Mouse (Mus musculus) cortical plate, adult 2 months (tissue): Measurements from ENCODE around the gene Hpn. TPM values are rescaled to one million over a fixed set of nuclear protein-coding genes. Genes with fewer than 3 reads are reported as not detected.

Source experiments
- H3K27ac ChIP-seq: fragments of 200-500 bp; 2 replicates; pipeline ENCODE4 v1.5.1; 2012; ENCODE audit warnings: low read length, control low read depth, inconsistent platforms; ENCODE audit not compliant: insufficient read depth
- H3K4me1 ChIP-seq: fragments of 200-500 bp; 2 replicates; pipeline ENCODE4 v1.6.1; 2011; ENCODE audit warnings: low read length; ENCODE audit not compliant: control insufficient read depth, insufficient read depth
- H3K4me3 ChIP-seq: fragments of 200-500 bp; 2 replicates; pipeline ENCODE4 v1.5.1; 2011; ENCODE audit warnings: mild to moderate bottlenecking, low read length, control low read depth; ENCODE audit not compliant: insufficient read depth
- CTCF ChIP-seq: fragments of 200-500 bp; IDR thresholded peaks from 2 replicates; pipeline ENCODE4 v1.5.1; 2011; ENCODE audit warnings: mild to moderate bottlenecking, control low read depth, low read length; ENCODE audit not compliant: insufficient read depth; ENCODE audit errors: extremely low read depth
- POLR2A ChIP-seq: fragments of 200-500 bp; IDR thresholded peaks from 2 replicates; pipeline ENCODE4 v1.6.1; 2011; ENCODE audit warnings: mild to moderate bottlenecking, low read length, control low read depth; ENCODE audit not compliant: insufficient read depth; ENCODE audit errors: extremely low read depth
- polyA plus RNA-seq: library from polyadenylated mRNA; depleted of rRNA; stranded (reverse); fragments of >200 nt; gene quantifications from 2 replicates; pipeline ENCODE4 v1.2.3, GENCODE M21; 2012

Gene Hpn
- polyA plus RNA-seq, 1 experiment, result 4.2 TPM

DNA sequence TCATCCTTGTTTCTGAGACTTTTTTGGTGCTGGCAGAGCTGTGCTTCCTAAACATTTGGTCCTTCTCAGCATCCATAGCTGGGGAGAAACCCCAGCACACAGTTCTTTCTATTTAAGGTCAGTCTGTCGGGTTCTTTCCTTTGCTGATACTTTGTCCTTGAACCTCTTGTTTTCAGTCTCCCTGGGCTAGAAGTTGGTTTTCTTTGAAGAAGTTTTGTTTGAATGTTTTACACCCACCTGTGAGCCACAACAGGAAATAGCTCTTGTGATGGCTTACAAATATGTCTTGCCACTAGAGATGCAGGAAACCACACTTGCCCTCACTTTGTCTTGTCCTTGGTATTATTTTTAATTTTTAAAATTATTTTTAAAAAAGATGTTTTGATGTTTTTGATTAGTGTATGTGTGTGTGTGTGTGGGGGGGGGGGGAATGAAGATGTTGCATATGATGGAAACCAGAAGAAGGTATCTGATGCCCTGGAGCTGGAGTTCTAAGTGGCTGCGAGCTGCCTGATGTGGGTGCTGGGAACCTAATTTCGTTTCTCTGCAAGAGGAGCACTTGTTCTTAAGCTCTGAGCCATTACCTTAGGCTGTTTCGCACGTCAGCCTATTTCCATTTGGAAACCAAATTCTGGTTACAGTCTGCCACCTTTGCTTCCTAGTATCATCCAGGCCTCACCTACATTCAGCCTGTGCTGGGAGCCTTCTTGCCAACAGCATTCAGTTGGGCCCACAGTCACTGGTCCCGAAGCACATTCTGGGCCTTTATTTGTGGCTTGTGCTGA lies 38.6 kb upstream of the Hpn start:
- no peak overlapping the region for H3K27ac ChIP-seq
- H3K4me3 ChIP-seq, result no peak overlapping the region
- peaks cover 8% of the 10 kb centered on the region for H3K4me1 ChIP-seq
- no peak for TF ChIP-seq POLR2A
- TF ChIP-seq CTCF, result no peak

DNA sequence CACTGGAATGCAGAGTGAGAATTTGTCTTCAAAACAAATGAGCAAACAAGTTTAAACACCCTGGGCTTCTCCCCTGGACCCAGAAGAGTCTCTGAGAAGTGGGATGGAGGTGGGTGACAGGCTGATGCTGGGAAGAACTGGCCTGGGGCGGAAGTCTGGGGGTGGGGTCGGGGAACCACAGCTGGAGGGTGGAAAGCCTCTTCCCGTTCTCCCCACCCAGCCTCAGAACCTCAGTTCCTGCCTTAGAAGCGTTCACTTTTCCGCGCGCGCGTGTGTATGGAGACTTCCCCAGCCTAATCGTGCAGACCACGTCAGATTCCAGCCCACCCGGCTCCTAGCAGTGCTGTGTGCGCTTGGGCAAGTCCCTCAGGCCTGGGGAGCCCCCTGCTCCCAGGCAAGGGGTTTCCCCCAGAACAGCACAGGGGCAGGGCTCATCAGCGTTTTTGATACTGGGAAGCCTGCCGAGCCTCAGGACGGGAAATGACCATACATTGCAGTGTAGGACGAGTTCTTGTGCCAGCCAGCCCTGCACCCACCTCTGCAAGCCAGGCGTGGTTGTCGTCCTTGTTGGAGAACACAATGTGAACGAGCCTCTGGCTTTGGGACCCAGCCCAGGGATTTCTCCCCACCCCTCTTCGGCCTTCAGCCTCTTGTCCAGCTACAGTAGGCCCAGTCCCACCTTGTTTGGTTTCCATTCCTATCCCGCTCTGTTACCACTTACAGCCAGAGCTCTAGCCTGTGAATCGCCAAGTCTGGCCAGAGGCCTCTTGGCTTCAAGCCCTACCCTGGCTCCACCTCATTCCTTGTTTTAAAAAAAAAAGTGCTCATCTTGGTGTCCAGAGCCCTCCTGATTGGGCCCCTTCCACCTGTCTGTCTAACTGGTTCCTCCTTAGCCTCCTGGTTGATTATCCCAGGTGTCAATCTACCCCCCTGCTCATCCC lies 36.5 kb upstream of the Hpn start:
- no peak for TF ChIP-seq CTCF
- TF ChIP-seq POLR2A, result peak; percentile 24; the same call in 1 of the 2 replicates
- Histone ChIP-seq H3K27ac (peak overlapping the region; percentile 96), H3K4me3 (peak overlapping the region; percentile 75), H3K4me1 (peaks cover 8% of the 10 kb centered on the region)

DNA sequence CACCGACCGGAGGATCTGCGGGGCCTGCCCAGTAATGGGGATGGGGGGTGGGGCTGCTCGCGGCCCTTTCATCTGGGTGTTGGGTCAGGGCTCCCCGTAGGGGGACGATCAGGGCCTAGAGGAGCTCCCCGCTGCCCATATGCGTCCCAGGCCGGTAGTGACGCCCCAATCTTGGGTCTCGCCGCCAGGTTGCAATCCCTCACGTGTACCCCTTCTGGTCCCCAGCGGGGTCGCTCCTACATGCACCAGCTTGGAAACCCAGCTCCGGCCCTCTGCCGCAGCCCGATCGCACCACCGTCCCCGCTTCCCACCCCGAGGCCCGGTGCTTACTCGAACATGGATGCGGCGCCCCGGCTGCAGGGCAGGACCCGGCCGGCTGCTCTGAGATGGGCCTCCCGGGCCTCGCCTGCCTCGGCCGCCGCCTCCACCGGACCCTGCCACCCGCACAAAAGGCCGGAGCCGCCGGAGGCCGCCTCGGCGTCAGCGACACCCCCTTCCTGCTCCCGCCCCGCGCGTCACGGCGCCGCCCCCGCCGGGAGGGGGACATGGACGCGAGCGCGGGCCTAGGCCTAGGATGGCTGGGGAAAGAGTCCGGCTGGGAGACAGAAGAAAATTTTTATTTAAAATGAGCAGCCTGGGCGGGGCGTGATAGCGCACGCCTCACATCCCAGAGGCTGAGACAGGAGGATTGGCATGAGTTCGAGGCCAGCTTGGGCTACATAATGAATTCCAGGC lies 35.6 kb upstream of the Hpn start:
- no peak for TF ChIP-seq CTCF
- no peak for TF ChIP-seq POLR2A
- peak overlapping the region; percentile 75 for H3K4me3 ChIP-seq
- peak overlapping the region; percentile 96 for H3K27ac ChIP-seq
- H3K4me1 ChIP-seq, result peaks cover 8% of the 10 kb centered on the region

DNA sequence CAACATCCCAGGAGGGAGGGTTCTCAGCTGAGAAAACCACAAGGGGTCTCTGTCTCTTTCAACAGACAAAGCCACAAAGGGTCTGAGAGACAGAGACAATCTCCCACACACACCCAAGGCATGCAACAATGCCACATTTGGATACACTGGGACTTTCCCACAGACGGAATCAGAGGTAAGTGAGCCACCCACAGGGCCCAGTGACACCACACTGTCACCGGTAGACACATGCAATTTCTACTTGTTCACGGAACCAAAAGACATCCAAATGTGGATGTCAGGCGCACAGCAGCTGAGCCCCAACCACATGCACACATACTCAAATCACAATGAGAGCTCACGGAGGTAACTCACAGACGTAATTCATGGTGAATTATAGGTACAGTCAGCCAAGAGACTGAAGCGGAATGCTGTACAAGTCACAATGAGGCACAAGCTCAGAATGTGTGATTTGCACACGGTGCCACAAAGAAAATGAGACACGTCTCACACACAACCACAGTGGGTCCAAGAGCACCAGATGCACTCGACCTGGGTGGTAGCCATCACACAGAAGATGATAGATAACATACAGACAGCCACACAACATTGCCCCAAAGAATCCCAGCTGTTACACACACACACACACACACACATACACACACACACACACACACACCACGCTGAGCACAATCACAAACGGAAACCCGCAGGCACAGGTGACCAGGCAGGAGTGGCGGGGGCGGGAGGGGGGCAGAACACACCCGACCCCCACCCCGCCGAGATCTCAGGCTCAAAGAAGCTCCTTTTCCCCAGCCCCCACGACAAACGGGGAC lies 34.9 kb upstream of the Hpn start:
- Histone ChIP-seq H3K4me3 (peak overlapping the region; percentile 75), H3K27ac (peak overlapping the region; percentile 32; the same call in 1 of the 2 replicates), H3K4me1 (peaks cover 8% of the 10 kb centered on the region)
- TF ChIP-seq POLR2A (no peak), CTCF (no peak)

DNA sequence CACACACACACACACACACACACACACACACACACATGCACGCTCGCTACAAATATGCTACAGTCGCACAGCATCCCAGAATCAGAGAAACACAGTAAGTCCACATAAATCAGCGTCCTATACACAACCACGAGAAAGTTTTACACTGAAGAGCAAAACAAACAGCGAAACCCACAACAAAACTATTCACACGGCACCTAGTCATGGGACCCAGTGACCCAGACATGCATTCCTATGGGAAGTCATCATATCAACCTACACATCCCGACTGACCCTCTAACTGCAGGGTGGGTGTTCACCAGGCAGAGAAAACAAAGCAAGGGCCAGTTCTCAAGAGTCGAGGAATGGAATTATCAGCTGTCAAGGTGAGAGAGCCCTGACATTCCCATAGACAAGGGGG lies 34.2 kb upstream of the Hpn start:
- Histone ChIP-seq H3K27ac (0 out of 2 replicates have a peak overlapping the region, but pooled peaks have one; percentile 79), H3K4me3 (peak overlapping the region; percentile 75), H3K4me1 (peaks cover 8% of the 10 kb centered on the region)
- TF ChIP-seq CTCF, result no peak
- TF ChIP-seq POLR2A, result no peak

DNA sequence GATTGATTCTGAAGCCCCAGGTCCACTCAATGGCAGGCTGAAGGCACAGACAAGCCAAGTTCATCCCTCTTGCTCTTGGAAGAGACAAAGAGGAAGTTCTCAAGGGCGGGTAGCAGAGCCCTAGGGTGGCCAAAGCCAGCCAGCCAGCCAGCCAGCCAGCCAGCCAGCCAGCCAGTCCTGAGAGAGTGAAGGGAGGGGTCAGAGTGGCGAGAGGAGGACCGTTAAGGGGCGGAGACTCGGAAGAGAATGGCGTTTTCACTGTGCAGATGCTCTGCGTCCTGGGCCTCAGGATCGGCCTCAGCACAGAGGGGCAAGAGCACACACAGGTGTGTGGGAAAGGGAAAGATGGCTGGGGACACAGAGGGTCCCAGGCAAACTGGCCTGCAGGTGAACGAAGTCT lies 33.7 kb upstream of the Hpn start:
- Histone ChIP-seq H3K27ac (peak overlapping the region; percentile 79), H3K4me1 (peaks cover 8% of the 10 kb centered on the region), H3K4me3 (peak overlapping the region; percentile 75)
- TF ChIP-seq POLR2A (no peak), CTCF (no peak)

DNA sequence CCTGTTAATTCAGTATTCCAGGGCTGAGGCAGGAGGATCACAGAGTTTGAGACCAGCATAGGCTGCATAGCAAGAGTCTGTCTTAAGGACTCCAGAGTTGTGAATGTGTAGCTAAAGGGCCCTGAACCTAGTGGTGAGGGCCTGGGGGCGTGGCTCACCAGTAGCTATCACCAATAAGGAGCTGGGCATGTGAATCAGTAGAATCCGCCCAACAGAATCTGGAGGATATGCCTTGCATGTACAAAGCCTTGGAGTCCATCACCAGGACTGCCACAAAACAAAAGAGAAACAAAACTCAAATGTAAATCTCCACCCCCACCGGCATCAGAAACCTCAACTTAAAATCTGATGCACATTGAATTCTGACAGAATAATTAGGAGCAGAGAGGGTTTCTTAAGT lies 33.0 kb upstream of the Hpn start:
- TF ChIP-seq POLR2A (no peak), CTCF (no peak)
- peaks cover 8% of the 10 kb centered on the region for H3K4me1 ChIP-seq
- H3K27ac ChIP-seq, result no peak overlapping the region
- H3K4me3 ChIP-seq, result no peak overlapping the region

DNA sequence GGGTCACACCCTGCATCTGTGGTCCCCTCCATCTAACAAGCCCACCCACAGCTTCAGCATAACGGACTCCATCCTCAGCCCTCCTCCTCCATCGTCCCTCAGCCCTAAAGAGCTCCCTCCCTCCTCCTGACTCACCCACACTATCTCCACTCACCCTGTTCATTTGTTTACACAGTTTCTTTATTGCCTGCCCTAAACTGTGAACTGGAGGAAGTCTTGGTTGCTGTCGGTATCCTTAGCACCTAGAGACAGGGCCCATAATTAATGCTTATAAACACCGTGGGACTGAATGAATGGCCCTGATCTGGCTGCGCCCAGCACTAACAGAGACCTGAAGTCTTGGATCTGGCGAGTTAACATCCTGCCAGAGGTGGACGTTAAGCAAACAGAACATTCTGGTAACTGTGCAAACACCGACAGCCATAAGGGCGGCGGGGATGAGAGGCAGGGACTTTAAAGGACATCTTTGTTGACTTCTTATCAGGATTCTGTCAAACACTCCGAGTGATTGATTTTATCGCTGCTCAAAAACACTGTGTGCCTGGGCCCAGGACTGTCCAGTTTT lies 30.6 kb upstream of the Hpn start:
- Histone ChIP-seq H3K27ac (no peak overlapping the region), H3K4me3 (no peak overlapping the region), H3K4me1 (peaks cover 6% of the 10 kb centered on the region)
- TF ChIP-seq POLR2A, result no peak
- TF ChIP-seq CTCF, result no peak
